Mouse (Mus musculus) ES-Bruce4 (cell line): Measurements from ENCODE around the gene Gm21969. TPM values are rescaled to one million over a fixed set of nuclear protein-coding genes. Genes with fewer than 3 reads are reported as not detected.

Experiments used
- H3K27ac ChIP-seq: 2 replicates; pipeline ENCODE4 v1.5.1; 2012; ENCODE audit warnings: low read length, inconsistent platforms; ENCODE audit not compliant: insufficient read depth
- H3K27me3 ChIP-seq: 2 replicates; pipeline ENCODE4 v1.6.1; 2012; ENCODE audit warnings: mild to moderate bottlenecking, low read length, inconsistent platforms; ENCODE audit not compliant: control insufficient read depth, poor library complexity, insufficient read depth, severe bottlenecking
- H3K36me3 ChIP-seq: 2 replicates; pipeline ENCODE4 v1.6.1; 2012; ENCODE audit warnings: inconsistent platforms, mild to moderate bottlenecking, low read length, moderate library complexity; ENCODE audit not compliant: control insufficient read depth, poor library complexity, insufficient read depth, severe bottlenecking
- H3K4me1 ChIP-seq: one replicate; pipeline ENCODE4 v1.8.1; 2011; ENCODE audit warnings: low read length; ENCODE audit not compliant: control insufficient read depth, insufficient read depth
- H3K4me3 ChIP-seq: 2 replicates; pipeline ENCODE4 v1.5.1; 2011; ENCODE audit warnings: low read depth, mild to moderate bottlenecking, low read length
- H3K9ac ChIP-seq: 2 replicates; pipeline ENCODE4 v1.6.1; 2012; ENCODE audit warnings: low read depth, mild to moderate bottlenecking, inconsistent platforms; ENCODE audit not compliant: poor library complexity, severe bottlenecking
- H3K9me3 ChIP-seq: replicated peaks from 2 replicates; pipeline ENCODE4 v1.6.1; 2012; ENCODE audit warnings: mild to moderate bottlenecking, low read length, inconsistent platforms; ENCODE audit not compliant: control insufficient read depth, poor library complexity, insufficient read depth, severe bottlenecking
- CTCF ChIP-seq: IDR thresholded peaks from one replicate; pipeline ENCODE4 v1.8.1; 2011; ENCODE audit warnings: low read depth, low read length
- EP300 ChIP-seq: IDR thresholded peaks from 2 replicates; pipeline ENCODE4 v1.6.1; 2011; ENCODE audit warnings: low read depth, low read length; ENCODE audit not compliant: insufficient read depth
- POLR2A ChIP-seq: IDR thresholded peaks from one replicate; pipeline ENCODE4 v1.8.1; 2011; ENCODE audit warnings: low read length; ENCODE audit not compliant: insufficient read depth
- polyA plus RNA-seq: library from polyadenylated mRNA; stranded (reverse); fragments of >200 nt; gene quantifications from 2 replicates; pipeline ENCODE4 v1.2.4, GENCODE M21; 2011; ENCODE audit warnings: low read depth; ENCODE audit not compliant: missing spikeins, insufficient read depth, insufficient read length

The Gm21969 gene
- polyA plus RNA-seq, 1 experiment: not detected

DNA sequence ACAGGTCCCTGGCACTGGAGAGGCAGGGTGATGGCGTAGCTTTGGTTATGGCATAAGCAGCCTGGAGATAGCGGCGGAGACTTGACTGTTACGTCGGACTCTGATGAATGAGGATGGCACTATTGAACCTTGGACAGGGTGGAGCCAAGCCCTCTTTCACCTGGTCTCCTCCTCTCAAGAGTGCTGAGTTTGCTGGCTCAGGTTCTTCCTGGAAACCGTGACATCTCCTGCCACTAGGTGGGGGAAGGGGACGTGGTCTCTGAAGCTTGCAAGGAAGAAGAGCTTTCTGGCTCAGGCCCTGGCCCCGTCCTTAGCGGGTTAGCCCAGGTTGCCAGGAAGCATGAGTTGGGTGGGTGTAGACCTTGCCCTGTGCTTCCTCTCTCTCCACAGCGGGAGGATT is 27.2 kb downstream of the Gm21969 start:
- no peak overlapping the region for H3K9ac ChIP-seq
- H3K36me3 ChIP-seq: no peaks in the 10 kb centered on the region
- H3K9me3 ChIP-seq: no peaks in the 10 kb centered on the region
- no peak overlapping the region for H3K4me3 ChIP-seq
- H3K4me1 ChIP-seq: peaks cover 5% of the 10 kb centered on the region
- TF ChIP-seq EP300 (no peak), CTCF (peak; percentile 36)
- no peaks in the 10 kb centered on the region for H3K27me3 ChIP-seq
- no peak overlapping the region for H3K27ac ChIP-seq

DNA sequence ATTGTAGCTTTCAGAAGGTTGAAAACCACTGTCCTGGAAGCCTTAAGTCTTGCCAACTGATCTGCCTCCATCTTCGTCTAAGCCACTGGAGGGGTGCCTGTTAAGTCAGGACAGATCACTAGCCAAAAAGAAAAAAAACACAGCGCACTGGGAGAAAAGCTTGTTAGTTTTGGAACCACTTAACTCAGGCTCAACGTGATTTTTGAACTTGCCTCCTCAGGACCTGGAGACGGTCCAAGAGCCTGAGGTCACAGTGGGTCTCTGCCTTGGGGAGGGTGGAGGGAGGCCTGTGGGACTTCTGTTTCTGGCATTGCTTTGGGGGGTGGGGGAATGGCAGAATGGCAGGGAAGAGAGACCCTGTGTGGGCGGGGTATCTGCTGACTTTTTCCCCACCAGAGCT is 28.2 kb downstream of the Gm21969 start:
- no peak overlapping the region for H3K4me3 ChIP-seq
- no peak for TF ChIP-seq POLR2A
- TF ChIP-seq EP300: no peak
- TF ChIP-seq CTCF: no peak
- no peak overlapping the region for H3K9ac ChIP-seq
- no peaks in the 10 kb centered on the region for H3K27me3 ChIP-seq
- H3K27ac ChIP-seq: no peak overlapping the region
- peaks cover 5% of the 10 kb centered on the region for H3K4me1 ChIP-seq
- H3K36me3 ChIP-seq: no peaks in the 10 kb centered on the region
- no peaks in the 10 kb centered on the region for H3K9me3 ChIP-seq

- Histone ChIP-seq H3K4me1 (peaks cover 5% of the 10 kb centered on the region), H3K9me3 (no peaks in the 10 kb centered on the region), H3K9ac (no peak overlapping the region), H3K4me3 (no peak overlapping the region), H3K36me3 (no peaks in the 10 kb centered on the region), H3K27ac (no peak overlapping the region), H3K27me3 (no peaks in the 10 kb centered on the region)
- TF ChIP-seq CTCF (no peak), POLR2A (no peak), EP300 (no peak)
Measured at GRCm38 (mm10) chr4:139631569-139632253, 28.7 kb downstream of the Gm21969 start.

GRCm38 (mm10) chr4:139632254-139632580 is 29.2 kb downstream of the Gm21969 start:
- Histone ChIP-seq H3K27ac (no peak overlapping the region), H3K4me1 (peaks cover 5% of the 10 kb centered on the region)
- TF ChIP-seq CTCF: no peak
- TF ChIP-seq EP300: no peak
- TF ChIP-seq POLR2A: no peak

DNA sequence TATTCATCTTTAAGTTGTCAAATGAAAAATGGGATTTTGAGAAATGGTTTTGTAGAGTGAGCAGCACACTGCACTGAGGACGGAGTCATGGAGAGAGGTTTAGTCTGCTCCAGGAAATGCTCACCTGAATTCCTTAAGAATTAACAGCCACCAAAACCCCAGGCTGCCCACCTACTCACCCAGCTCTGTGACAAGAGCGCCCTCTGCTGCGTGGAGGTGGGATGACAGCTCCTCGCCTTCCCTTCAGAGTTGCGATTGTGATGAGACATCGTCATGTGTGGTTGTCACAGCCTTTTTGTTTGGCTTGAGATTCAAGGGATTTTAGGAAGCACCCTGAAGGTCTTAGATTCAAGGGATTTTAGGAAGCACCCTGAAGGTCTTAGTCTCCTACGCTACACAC is 33.4 kb downstream of the Gm21969 start:
- H3K36me3 ChIP-seq: no peaks in the 10 kb centered on the region
- no peak overlapping the region for H3K27ac ChIP-seq
- peaks cover 2% of the 10 kb centered on the region for H3K4me1 ChIP-seq
- H3K27me3 ChIP-seq: no peaks in the 10 kb centered on the region
- H3K9ac ChIP-seq: no peak overlapping the region
- no peak overlapping the region for H3K4me3 ChIP-seq
- no peaks in the 10 kb centered on the region for H3K9me3 ChIP-seq
- TF ChIP-seq EP300 (no peak), POLR2A (no peak), CTCF (peak; percentile 97)

More at GRCm38 (mm10) chr4:139632254-139632580, 29.2 kb downstream of the Gm21969 start:
- no peaks in the 10 kb centered on the region for H3K36me3 ChIP-seq
- H3K9ac ChIP-seq: no peak overlapping the region
- H3K27me3 ChIP-seq: no peaks in the 10 kb centered on the region
- no peaks in the 10 kb centered on the region for H3K9me3 ChIP-seq
- H3K4me3 ChIP-seq: no peak overlapping the region

DNA sequence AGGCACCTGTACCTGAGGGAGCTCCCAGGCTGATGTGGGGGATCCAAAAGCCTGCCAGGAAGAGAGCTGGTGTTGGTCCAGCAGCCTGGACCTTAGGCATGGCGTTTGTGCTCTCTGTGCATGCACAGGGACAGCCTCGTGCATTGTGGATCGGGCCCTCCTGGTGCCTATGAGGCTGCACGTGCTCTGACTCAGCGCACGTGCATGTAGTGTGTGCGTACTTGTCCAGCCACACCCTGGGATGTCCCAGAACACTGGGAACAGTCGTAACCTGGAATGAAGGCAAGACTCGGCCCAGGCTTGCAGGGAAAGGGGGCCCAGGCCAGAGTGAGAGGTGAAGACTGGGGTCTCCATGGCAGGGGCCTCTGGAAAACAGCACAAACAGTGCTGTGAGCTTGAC is 34.9 kb downstream of the Gm21969 start:
- Histone ChIP-seq H3K36me3 (no peaks in the 10 kb centered on the region), H3K4me1 (no peaks in the 10 kb centered on the region), H3K27me3 (no peaks in the 10 kb centered on the region), H3K4me3 (no peak overlapping the region), H3K9ac (no peak overlapping the region), H3K9me3 (no peaks in the 10 kb centered on the region), H3K27ac (no peak overlapping the region)
- TF ChIP-seq EP300: no peak
- TF ChIP-seq POLR2A: no peak
- TF ChIP-seq CTCF: no peak
